Mouse (Mus musculus) limb, embryonic 11.5 days (tissue): Measurements from ENCODE around the gene Fxn. TPM values are rescaled to one million over a fixed set of nuclear protein-coding genes. Genes with fewer than 3 reads are reported as not detected.

ENCODE experiments used
- ATAC-seq: fragments of 200-750 bp; cut with Nextera tagmentation; 2 replicates; pipeline ENCODE4 v1.8.0; 2017; ENCODE audit warnings: low read depth; ENCODE audit not compliant: insufficient number of reproducible peaks, low FRiP score, low TSS enrichment
- DNase-seq: peaks from one replicate; pipeline ENCODE4 v3.0.0-alpha.2; 2015; ENCODE audit warnings: low spot score
- H3K27ac ChIP-seq: fragments of 300-500 bp; sonication (generic); replicated peaks from 2 replicates; pipeline ENCODE4 v1.5.1; 2014; ENCODE audit warnings: low read depth, mild to moderate bottlenecking, low read length
- H3K27me3 ChIP-seq: fragments of 300-500 bp; sonication (generic); 2 replicates; pipeline ENCODE4 v1.6.1; 2014; ENCODE audit warnings: mild to moderate bottlenecking, low read length, mixed read lengths; ENCODE audit not compliant: control insufficient read depth, insufficient read depth
- H3K36me3 ChIP-seq: fragments of 300-500 bp; sonication (generic); 2 replicates; pipeline ENCODE4 v1.6.1; 2014; ENCODE audit warnings: mild to moderate bottlenecking, low read length, moderate library complexity, mixed read lengths; ENCODE audit not compliant: control insufficient read depth, insufficient read depth
- H3K4me1 ChIP-seq: fragments of 300-500 bp; sonication (generic); 2 replicates; pipeline ENCODE4 v1.6.1; 2014; ENCODE audit warnings: low read length, mixed read lengths; ENCODE audit not compliant: control insufficient read depth, insufficient read depth
- H3K4me2 ChIP-seq: fragments of 300-500 bp; sonication (generic); 2 replicates; pipeline ENCODE4 v1.6.1; 2014; ENCODE audit warnings: low read depth, mild to moderate bottlenecking, moderate library complexity; ENCODE audit not compliant: severe bottlenecking
- H3K4me3 ChIP-seq: fragments of 300-500 bp; sonication (generic); 2 replicates; pipeline ENCODE4 v1.5.1; 2014; ENCODE audit warnings: low read depth, low read length
- H3K9ac ChIP-seq: fragments of 300-500 bp; sonication (generic); 2 replicates; pipeline ENCODE4 v1.6.1; 2014; ENCODE audit warnings: mild to moderate bottlenecking, low read length
- H3K9me3 ChIP-seq: fragments of 300-500 bp; sonication (generic); 2 replicates; pipeline ENCODE4 v1.6.1; 2016; ENCODE audit warnings: low read length; ENCODE audit not compliant: control insufficient read depth
- WGBS: fragments of 180-500 bp; shearing (Covaris S2); extraction: QIAGEN DNeasy Blood & Tissue Kit; methylation state at CpG from one replicate; pipeline ENCODE4 v1.1.7; 2014; 5-methylcytosine and 5-hydroxymethylcytosine counted together
- polyA plus RNA-seq: library from polyadenylated mRNA; unstranded; fragments of >200 nt; fragmentation: Nextera tagmentation; extraction: Ambion mirVana; gene quantifications from 2 replicates; pipeline ENCODE4 v1.2.1, GENCODE M21; 2014

The Fxn gene
- polyA plus RNA-seq, 1 experiment from 2014 or later = 62.7 TPM

- under 1% methylated on average over 54 of the region's 78 CpGs for WGBS
- peak overlapping the region; percentile 81 for H3K9ac ChIP-seq
Measured at GRCm38 (mm10) chr19:24279706-24280600, 452 bp downstream of the Fxn start.

GRCm38 (mm10) chr19:24278859-24279258, 1.5 kb downstream of the Fxn start:
- no peaks in the 10 kb centered on the region for H3K9me3 ChIP-seq
- peak overlapping the region; percentile 57; the same call in 1 of the 2 replicates for H3K4me3 ChIP-seq
- H3K9ac ChIP-seq = no peak overlapping the region; the same call in 1 of the 2 replicates
- WGBS = 88% methylated on average over 15 of the region's 15 CpGs
- no peak for DNase-seq
- H3K27ac ChIP-seq = no peak overlapping the region
- H3K36me3 ChIP-seq = no peaks in the 10 kb centered on the region
- peaks cover 4% of the 10 kb centered on the region for H3K4me1 ChIP-seq
- H3K4me2 ChIP-seq = peak overlapping the region; percentile 78
- no peaks in the 10 kb centered on the region for H3K27me3 ChIP-seq
- ATAC-seq = no peak

More at GRCm38 (mm10) chr19:24279706-24280600, 452 bp downstream of the Fxn start:
- ATAC-seq (peak; percentile 32), DNase-seq (peak; percentile 88)
- Histone ChIP-seq H3K27ac (peak overlapping the region; percentile 84), H3K4me1 (peaks cover 4% of the 10 kb centered on the region), H3K9me3 (no peaks in the 10 kb centered on the region), H3K4me2 (peak overlapping the region; percentile 78), H3K4me3 (peak overlapping the region; percentile 57), H3K27me3 (no peaks in the 10 kb centered on the region), H3K36me3 (no peaks in the 10 kb centered on the region)

GRCm38 (mm10) chr19:24274281-24274680, 6.1 kb downstream of the Fxn start:
- 88% methylated on average over 3 of the region's 3 CpGs for WGBS
- ATAC-seq = no peak
- Histone ChIP-seq H3K27ac (no peak overlapping the region), H3K4me2 (no peak overlapping the region), H3K36me3 (no peaks in the 10 kb centered on the region), H3K27me3 (no peaks in the 10 kb centered on the region), H3K4me3 (no peak overlapping the region), H3K9me3 (no peaks in the 10 kb centered on the region), H3K4me1 (peaks cover 8% of the 10 kb centered on the region), H3K9ac (no peak overlapping the region)
- no peak for DNase-seq

- H3K36me3 ChIP-seq = no peaks in the 10 kb centered on the region
- WGBS = 40% methylated on average over 16 of the region's 16 CpGs
- 0 out of 2 replicates have a peak, but pooled peaks cover 4% of the 10 kb centered on the region for H3K4me1 ChIP-seq
- no peaks in the 10 kb centered on the region for H3K9me3 ChIP-seq
- ATAC-seq (peak; percentile 69), DNase-seq (peak; percentile 91)
- H3K4me2 ChIP-seq = no peak overlapping the region
- H3K4me3 ChIP-seq = no peak overlapping the region
- no peak overlapping the region for H3K27ac ChIP-seq
- no peak overlapping the region for H3K9ac ChIP-seq
- no peaks in the 10 kb centered on the region for H3K27me3 ChIP-seq
Measured at GRCm38 (mm10) chr19:24271746-24272426, 8.5 kb downstream of the Fxn start.

- H3K9me3 ChIP-seq = no peaks in the 10 kb centered on the region
- H3K36me3 ChIP-seq = no peaks in the 10 kb centered on the region
- no peak overlapping the region for H3K27ac ChIP-seq
- WGBS = 43% methylated on average over 7 of the region's 7 CpGs
- H3K9ac ChIP-seq = no peak overlapping the region
- H3K4me3 ChIP-seq = no peak overlapping the region
- DNase-seq (no peak), ATAC-seq (peak; percentile 68; the same call in 1 of the 2 replicates)
- 0 out of 2 replicates have a peak, but pooled peaks cover 4% of the 10 kb centered on the region for H3K4me1 ChIP-seq
- H3K27me3 ChIP-seq = no peaks in the 10 kb centered on the region
- no peak overlapping the region for H3K4me2 ChIP-seq
Measured at GRCm38 (mm10) chr19:24271326-24271725, 9.1 kb downstream of the Fxn start.

GRCm38 (mm10) chr19:24268531-24268930, 11.9 kb downstream of the Fxn start:
- Histone ChIP-seq H3K36me3 (no peaks in the 10 kb centered on the region; the same call in 1 of the 2 replicates), H3K9me3 (no peaks in the 10 kb centered on the region), H3K27ac (no peak overlapping the region), H3K9ac (no peak overlapping the region), H3K27me3 (no peaks in the 10 kb centered on the region), H3K4me2 (no peak overlapping the region), H3K4me3 (no peak overlapping the region), H3K4me1 (0 out of 2 replicates have a peak, but pooled peaks cover 4% of the 10 kb centered on the region)
- ATAC-seq (no peak), DNase-seq (no peak)
- 85% methylated on average over 4 of the region's 4 CpGs for WGBS

- no peaks in the 10 kb centered on the region; the same call in 1 of the 2 replicates for H3K36me3 ChIP-seq
- H3K9ac ChIP-seq = no peak overlapping the region
- DNase-seq (no peak), ATAC-seq (no peak)
- H3K27ac ChIP-seq = no peak overlapping the region
- H3K27me3 ChIP-seq = no peaks in the 10 kb centered on the region
- no peaks in the 10 kb centered on the region for H3K9me3 ChIP-seq
- H3K4me1 ChIP-seq = 0 out of 2 replicates have a peak, but pooled peaks cover 1% of the 10 kb centered on the region
- no peak overlapping the region for H3K4me2 ChIP-seq
- no peak overlapping the region for H3K4me3 ChIP-seq
- WGBS = 92% methylated on average over 7 of the region's 7 CpGs
Measured at GRCm38 (mm10) chr19:24266046-24266830, 14.2 kb downstream of the Fxn start.

- H3K36me3 ChIP-seq = no peaks in the 10 kb centered on the region; the same call in 1 of the 2 replicates
- H3K4me2 ChIP-seq = no peak overlapping the region
- no peak overlapping the region for H3K4me3 ChIP-seq
- no peaks in the 10 kb centered on the region for H3K27me3 ChIP-seq
- H3K9ac ChIP-seq = no peak overlapping the region
- peak; percentile 86 for DNase-seq
- WGBS = 58% methylated on average over 7 of the region's 7 CpGs
- no peak overlapping the region for H3K27ac ChIP-seq
- ATAC-seq = no peak
- no peaks in the 10 kb centered on the region for H3K9me3 ChIP-seq
- H3K4me1 ChIP-seq = no peaks in the 10 kb centered on the region
Measured at GRCm38 (mm10) chr19:24264991-24265390, 15.4 kb downstream of the Fxn start.
